Mouse (Mus musculus) liver, adult 2 months (tissue): ENCODE results near the gene Larp1b.

Source experiments
- CTCF ChIP-seq: fragments of 200-500 bp; IDR thresholded peaks from 2 replicates; pipeline ENCODE4 v1.5.1; 2011; ENCODE audit warnings: low read depth, low read length, control low read depth
- POLR2A ChIP-seq: fragments of 200-500 bp; IDR thresholded peaks from 2 replicates; pipeline ENCODE4 v1.6.1; 2011; ENCODE audit warnings: low read length, control low read depth; ENCODE audit not compliant: insufficient read depth; ENCODE audit errors: extremely low read depth

- TF ChIP-seq CTCF, result no peak
- TF ChIP-seq POLR2A, result no peak
Observed at GRCm38 (mm10) chr3:41059249-41059648, 109.6 kb downstream of the Larp1b start.
